Mouse (Mus musculus) testis, adult 2 months (tissue): Measurements from ENCODE around the gene Plekhj1. TPM values are rescaled to one million over a fixed set of nuclear protein-coding genes. Genes with fewer than 3 reads are reported as not detected.

Experiments
- H3K27ac ChIP-seq: fragments of 200-500 bp; 2 replicates; pipeline ENCODE4 v1.5.1; 2012; ENCODE audit warnings: low read depth, low read length; ENCODE audit not compliant: control insufficient read depth, insufficient read depth
- H3K27me3 ChIP-seq: fragments of 200-500 bp; 2 replicates; pipeline ENCODE4 v1.6.1; 2012; ENCODE audit warnings: mild to moderate bottlenecking, low read length, moderate library complexity; ENCODE audit not compliant: control insufficient read depth, insufficient read depth
- H3K36me3 ChIP-seq: fragments of 200-500 bp; 2 replicates; pipeline ENCODE4 v1.6.1; 2012; ENCODE audit warnings: mild to moderate bottlenecking, low read length; ENCODE audit not compliant: control insufficient read depth, insufficient read depth
- H3K4me1 ChIP-seq: fragments of 200-500 bp; 2 replicates; pipeline ENCODE4 v1.6.1; 2012; ENCODE audit warnings: low read length; ENCODE audit not compliant: control insufficient read depth, insufficient read depth
- H3K4me3 ChIP-seq: fragments of 200-500 bp; 2 replicates; pipeline ENCODE4 v1.5.1; 2012; ENCODE audit warnings: low read depth, mild to moderate bottlenecking, low read length, moderate library complexity, mixed read lengths; ENCODE audit not compliant: control insufficient read depth
- CTCF ChIP-seq: fragments of 200-500 bp; IDR thresholded peaks from 2 replicates; pipeline ENCODE4 v1.5.1; 2012; ENCODE audit warnings: low read depth, mild to moderate bottlenecking, inconsistent platforms, low read length, moderate library complexity; ENCODE audit not compliant: control insufficient read depth, insufficient read depth, insufficient replicate concordance
- POLR2A ChIP-seq: fragments of 200-500 bp; IDR thresholded peaks from 2 replicates; pipeline ENCODE4 v1.6.1; 2012; ENCODE audit warnings: low read depth, mild to moderate bottlenecking, inconsistent platforms, low read length, moderate library complexity; ENCODE audit not compliant: control insufficient read depth
- polyA plus RNA-seq: library from polyadenylated mRNA; depleted of rRNA; stranded (reverse); fragments of >200 nt; gene quantifications from 2 replicates; pipeline ENCODE4 v1.2.3, GENCODE M21; 2012; rRNA removed

Plekhj1 gene
- polyA plus RNA-seq = 41.4 and 45.8 TPM in 2 replicates

DNA sequence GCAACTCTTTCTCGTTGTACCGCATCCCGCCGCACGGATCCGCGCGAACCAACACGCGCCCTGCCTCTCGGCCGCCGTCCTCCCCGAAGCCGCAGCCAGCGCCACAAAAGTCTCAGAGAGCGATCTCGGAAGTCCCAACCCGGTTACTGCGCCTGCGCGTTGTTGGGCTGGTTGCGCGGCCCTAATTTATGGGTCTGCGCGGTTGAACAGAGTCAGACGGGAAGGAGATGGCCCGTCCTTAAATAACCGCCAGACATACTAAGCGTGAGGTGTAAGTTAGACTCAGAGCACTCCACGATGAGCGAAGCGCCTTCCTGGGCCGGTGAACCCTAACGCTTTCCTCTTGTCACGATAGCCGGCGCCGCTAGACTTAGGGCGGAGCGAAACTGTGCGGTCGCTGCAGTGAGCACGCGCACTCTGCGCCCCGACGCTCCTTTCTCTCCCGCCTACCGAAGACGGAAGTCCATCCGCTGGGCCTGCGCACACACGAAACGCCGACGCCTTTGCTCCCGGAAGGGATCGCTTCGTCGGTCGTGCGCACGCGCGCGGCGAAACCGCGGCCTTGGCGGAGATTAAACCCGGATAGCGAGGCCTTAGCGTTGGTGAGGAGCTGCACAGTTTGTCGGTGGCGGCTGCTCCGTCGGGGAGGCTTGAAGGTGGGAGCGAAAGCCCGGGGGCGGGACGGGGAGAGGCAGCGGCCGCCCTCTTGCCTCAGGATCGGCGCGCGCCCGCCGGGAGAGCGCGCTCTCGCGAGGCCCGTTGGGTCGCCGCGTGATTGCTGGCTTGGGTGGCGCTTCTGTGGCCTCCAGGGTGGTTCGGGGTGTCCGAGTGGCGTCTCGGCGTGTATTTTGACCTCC, at the start of gene Plekhj1, which contains the start of gene Sf3a2:
Plekhj1 (minus strand) TSS at position 477 of the 857 bp plus-strand sequence.
Sf3a2 (plus strand) TSS at position 49 of the 857 bp plus-strand sequence.
- peaks cover 11% of the 10 kb centered on the region for H3K4me1 ChIP-seq
- no peaks in the 10 kb centered on the region; the same call in 1 of the 2 replicates for H3K36me3 ChIP-seq
- no peaks in the 10 kb centered on the region for H3K27me3 ChIP-seq
- peak within 1 kb of the TSS; percentile 98 for H3K27ac ChIP-seq
- no peak for TF ChIP-seq CTCF
- TF ChIP-seq POLR2A = peak; percentile 89
- peak within 1 kb of the TSS; percentile 95 for H3K4me3 ChIP-seq

DNA sequence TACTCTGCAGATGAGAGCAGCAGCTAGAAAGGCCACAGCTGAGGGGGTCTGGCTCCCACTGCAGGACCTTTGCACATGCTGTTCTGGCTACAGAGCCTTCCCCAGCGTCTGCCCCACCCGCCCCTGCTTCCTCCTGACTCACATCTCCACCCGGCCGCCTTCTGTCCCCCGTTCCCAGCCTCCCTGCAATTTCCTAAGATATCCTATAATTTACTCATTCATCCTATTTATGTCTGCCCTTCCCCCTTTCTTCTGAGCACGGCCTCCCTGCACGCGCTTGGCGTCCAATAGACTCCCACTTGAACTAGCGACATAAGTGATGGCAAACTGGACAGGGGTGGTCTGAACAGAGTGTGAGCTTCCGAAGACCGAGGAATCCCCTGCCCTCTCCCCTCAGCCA, 47.3 kb upstream of the Plekhj1 start:
- Histone ChIP-seq H3K36me3 (no peaks in the 10 kb centered on the region), H3K4me1 (peaks cover 10% of the 10 kb centered on the region), H3K27me3 (no peaks in the 10 kb centered on the region), H3K4me3 (no peak overlapping the region), H3K27ac (no peak overlapping the region)
- TF ChIP-seq POLR2A (no peak), CTCF (no peak)

GRCm38 (mm10) chr10:80845055-80845693, 46.7 kb upstream of the Plekhj1 start:
- Histone ChIP-seq H3K27me3 (no peaks in the 10 kb centered on the region), H3K4me3 (no peak overlapping the region), H3K36me3 (no peaks in the 10 kb centered on the region), H3K4me1 (peaks cover 10% of the 10 kb centered on the region), H3K27ac (no peak overlapping the region)
- TF ChIP-seq CTCF (no peak), POLR2A (no peak)

DNA sequence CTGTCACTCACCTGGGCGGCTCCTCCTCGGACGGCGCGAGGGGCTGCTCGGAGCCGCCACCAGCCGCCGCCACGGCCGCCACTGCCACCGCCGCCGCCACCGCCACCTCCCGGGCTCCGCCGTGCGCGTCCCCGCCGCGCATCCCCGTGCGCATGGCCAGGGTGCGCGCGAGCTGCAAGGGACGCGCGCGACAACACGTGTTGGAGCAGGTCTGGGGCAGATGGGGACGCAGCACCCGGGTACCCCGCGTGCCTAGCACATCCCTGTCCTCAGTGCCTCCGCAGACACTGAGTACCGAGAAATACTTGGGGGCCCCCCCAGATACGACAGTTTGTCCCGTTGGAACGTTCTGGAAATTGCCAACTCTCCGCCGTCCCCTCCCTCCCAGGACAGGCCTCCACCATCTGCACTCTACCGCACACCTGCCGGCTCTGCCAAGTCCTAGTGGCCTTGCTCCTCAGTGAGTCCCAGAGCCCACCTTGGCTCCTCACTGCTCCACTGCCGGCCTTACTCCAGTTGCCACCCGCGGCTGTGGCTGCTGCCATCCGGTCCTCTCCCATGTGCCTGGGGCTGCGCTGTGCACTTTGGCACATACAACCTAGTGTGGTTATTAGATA, 45.6 kb upstream of the Plekhj1 start, which contains the start of gene Lingo3:
Lingo3 (minus strand) TSS at position 109 of the 617 bp plus-strand sequence.
- Histone ChIP-seq H3K4me3 (peak within 1 kb of the TSS; percentile 31; the same call in 1 of the 2 replicates), H3K4me1 (peaks cover 10% of the 10 kb centered on the region), H3K27ac (no peak within 1 kb of the TSS), H3K27me3 (no peaks in the 10 kb centered on the region), H3K36me3 (no peaks in the 10 kb centered on the region)
- no peak for TF ChIP-seq CTCF
- no peak for TF ChIP-seq POLR2A

DNA sequence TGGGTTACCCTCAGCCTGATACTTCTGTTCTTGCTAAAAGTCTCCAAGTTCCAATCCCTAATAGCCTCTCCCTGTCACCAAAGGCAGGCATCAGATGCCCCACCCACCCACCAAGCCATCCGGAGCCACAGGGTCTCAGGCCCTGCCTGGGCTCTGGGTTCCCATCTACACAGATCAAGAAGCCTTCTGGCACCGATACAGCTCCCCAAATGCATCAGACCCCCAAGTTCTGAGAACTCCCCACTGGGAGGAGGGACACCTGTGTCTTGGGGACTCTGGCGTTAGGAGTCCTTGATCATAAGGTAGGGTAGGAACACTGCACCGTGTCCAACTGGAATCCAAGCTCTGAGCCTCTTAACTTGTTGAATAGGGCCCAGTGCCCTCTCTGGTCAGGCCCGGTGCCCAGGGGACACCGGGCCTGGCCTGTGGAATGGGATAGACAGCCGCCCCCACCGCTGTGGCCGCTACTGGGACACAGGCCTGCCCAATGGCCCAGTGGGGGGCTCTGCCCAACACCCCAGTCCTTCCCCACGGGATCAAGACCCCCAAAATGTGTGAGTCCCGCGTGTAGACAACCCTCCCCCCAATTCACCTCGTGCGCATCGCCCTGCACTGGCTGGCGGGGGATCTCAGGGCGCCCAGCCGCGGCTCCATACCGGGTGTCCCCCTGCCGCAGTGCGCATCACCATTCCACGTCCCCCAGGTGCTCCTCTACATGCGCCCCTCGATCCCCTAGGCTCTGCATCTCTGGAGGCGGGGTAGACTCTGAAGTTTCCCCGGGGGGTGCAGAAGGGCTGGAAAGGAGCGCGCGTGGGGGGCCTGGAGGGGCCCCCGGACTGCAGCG, 44.9 kb upstream of the Plekhj1 start:
- no peaks in the 10 kb centered on the region for H3K27me3 ChIP-seq
- TF ChIP-seq POLR2A = no peak
- no peak for TF ChIP-seq CTCF
- H3K27ac ChIP-seq = no peak overlapping the region
- no peaks in the 10 kb centered on the region for H3K36me3 ChIP-seq
- peaks cover 10% of the 10 kb centered on the region for H3K4me1 ChIP-seq
- H3K4me3 ChIP-seq = no peak overlapping the region; the same call in 1 of the 2 replicates

DNA sequence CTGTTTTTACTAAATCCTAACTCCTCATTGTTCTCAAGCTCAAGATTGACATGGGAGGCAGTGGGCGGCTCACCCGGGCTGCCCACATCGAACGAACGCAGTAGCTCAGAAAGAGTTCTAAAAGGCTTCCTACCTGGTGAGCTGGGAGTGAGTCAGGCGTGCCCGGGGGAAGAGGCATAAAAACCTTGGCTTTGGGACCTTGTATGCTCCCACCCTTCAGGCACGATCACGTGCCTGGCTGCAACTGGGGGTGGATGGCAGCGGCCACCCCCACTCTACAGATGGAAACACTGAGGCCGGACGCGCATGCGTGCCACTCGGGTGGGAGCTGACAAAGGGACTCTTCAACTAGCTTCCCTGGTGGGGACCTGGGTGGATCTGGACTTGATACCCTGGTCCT, 43.9 kb upstream of the Plekhj1 start:
- TF ChIP-seq POLR2A (no peak), CTCF (no peak)
- no peaks in the 10 kb centered on the region for H3K36me3 ChIP-seq
- H3K4me3 ChIP-seq = no peak overlapping the region
- no peaks in the 10 kb centered on the region for H3K27me3 ChIP-seq
- no peak overlapping the region for H3K27ac ChIP-seq
- H3K4me1 ChIP-seq = peaks cover 10% of the 10 kb centered on the region
